In the genomic region with DNA sequence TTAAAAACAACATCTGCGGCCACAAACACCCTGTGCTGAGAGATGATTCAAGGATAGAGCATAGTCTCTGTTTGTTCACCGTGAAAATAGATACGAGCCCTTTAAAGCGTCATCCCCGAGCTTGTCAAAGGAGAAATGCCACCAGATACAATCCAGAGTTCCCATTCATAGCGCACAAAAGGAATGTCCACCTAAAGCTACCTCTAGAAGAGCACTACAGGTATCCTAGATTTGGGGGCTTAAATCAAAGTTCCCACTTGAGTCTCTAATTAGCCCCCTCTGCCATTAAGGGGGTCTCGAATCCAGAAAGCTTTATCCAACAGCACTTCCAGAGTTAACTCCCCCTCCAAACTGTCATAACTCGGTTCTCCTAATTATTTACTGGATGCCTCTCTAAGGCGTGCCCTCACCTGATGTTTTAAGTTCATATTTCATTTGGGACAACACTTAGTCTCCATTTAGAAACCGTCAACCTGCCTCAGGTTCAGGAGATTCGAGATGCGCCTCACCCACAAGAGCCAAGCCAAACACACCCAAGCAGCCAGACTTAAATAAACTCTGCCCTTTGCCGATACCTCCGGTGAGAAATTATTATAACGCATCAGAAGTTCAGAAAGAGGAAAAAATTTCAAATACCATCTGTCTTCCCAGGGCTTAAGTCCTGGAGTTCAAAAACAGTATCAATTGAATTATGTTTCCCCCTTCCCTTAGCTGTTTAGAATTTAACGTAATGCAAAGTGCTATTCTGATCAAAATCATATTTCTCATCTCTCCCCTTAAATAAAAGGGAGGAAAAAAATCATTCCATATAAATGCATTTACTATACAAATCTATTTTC, we compare ENCODE assay signal across 9 mouse cellular contexts.
DNase-seq lines count a peak whose midpoint lies in the region; ATAC-seq lines count a peak whose summit lies in the region.
"Had no signal": no experiment of that assay in that cellular context is flagged by ENCODE, and none has a peak within 500 bp of the region (broad histone marks: within the 10 kb centered on the region; RNA-seq: fewer than 3 reads in every experiment).

No protein-coding gene starts in this region.

- peaks cover 15% of the 10 kb centered on the region; the same call in 1 of the 2 replicates for H3K4me1 ChIP-seq in heart, embryonic 10.5 days
- H3K4me1 ChIP-seq in forebrain, embryonic 12.5 days, result peaks cover 35% of the 10 kb centered on the region
- peaks cover 5% of the 10 kb centered on the region; the same call in 1 of the 2 replicates for H3K4me1 ChIP-seq in limb, embryonic 13.5 days

- peak overlapping the region; percentile 63 for H3K4me3 ChIP-seq in heart, embryonic 10.5 days
- H3K4me3 ChIP-seq in forebrain, embryonic 12.5 days (replicated peaks), result peak overlapping the region; percentile 44
- H3K4me3 ChIP-seq in limb, embryonic 13.5 days, result peak overlapping the region; percentile 47

- no peaks in the 10 kb centered on the region for H3K9me3 ChIP-seq in heart, embryonic 10.5 days
- H3K9me3 ChIP-seq in forebrain, embryonic 12.5 days, result no peaks in the 10 kb centered on the region
- H3K9me3 ChIP-seq in limb, embryonic 13.5 days, result no peaks in the 10 kb centered on the region

- WGBS in heart, embryonic 10.5 days, result 40% methylated on average over 16 of the region's 16 CpGs
- 40% methylated on average over 16 of the region's 16 CpGs for WGBS in forebrain, embryonic 12.5 days
- 50% methylated on average over 16 of the region's 16 CpGs for whole genome bisulfite sequencing in limb, embryonic 13.5 days

- no peak for DNase-seq in heart, embryonic 10.5 days (ENCODE audit: low spot score)
- no peak for DNase-seq in heart, postnatal 25 days (ENCODE audit: low spot score)
- peak; percentile 22 for DNase-seq in Muller cell, postnatal 12 days (ENCODE audit: inconsistent ontology term)
- no peak for DNase-seq in layer of hippocampus, adult 9-10 months (ENCODE audit: low spot score)
- no peak for DNase-seq in right cerebral cortex, postnatal 36 days (ENCODE audit: low spot score in 2 of 2)

- H3K9ac ChIP-seq in forebrain, embryonic 12.5 days, result peak overlapping the region; percentile 59
- H3K9ac ChIP-seq in limb, embryonic 13.5 days, result no peak overlapping the region

- intact Hi-C loops in heart, postnatal 25 days (cut with DNase I), result no loop called here

- H3K36me3 ChIP-seq in heart, embryonic 10.5 days, result no peaks in the 10 kb centered on the region
- no peaks in the 10 kb centered on the region for H3K36me3 ChIP-seq in forebrain, embryonic 12.5 days (replicated peaks)
- H3K36me3 ChIP-seq in limb, embryonic 13.5 days, result no peaks in the 10 kb centered on the region

- peak overlapping the region; percentile 91 for H3K27ac ChIP-seq in heart, embryonic 10.5 days
- 0 out of 2 replicates have a peak overlapping the region, but pooled peaks have one; percentile 19 for H3K27ac ChIP-seq in forebrain, embryonic 12.5 days
- H3K27ac ChIP-seq in limb, embryonic 13.5 days, result no peak overlapping the region

- H3K27me3 ChIP-seq in heart, embryonic 10.5 days (ENCODE audit: insufficient read depth, poor library complexity, severe bottlenecking), result no peaks in the 10 kb centered on the region
- H3K27me3 ChIP-seq in forebrain, embryonic 12.5 days, result peaks cover 6% of the 10 kb centered on the region; the same call in 1 of the 2 replicates
- H3K27me3 ChIP-seq in limb, embryonic 13.5 days, result peaks cover 11% of the 10 kb centered on the region; the same call in 1 of the 2 replicates

- ATAC-seq in forebrain, embryonic 12.5 days (ENCODE audit: low FRiP score), result no peak
- ATAC-seq in limb, embryonic 13.5 days (ENCODE audit: low FRiP score, low read depth), result no peak
- no peak for ATAC-seq in megakaryocyte progenitor cell, adult 5-6 weeks (replicated peaks; ENCODE audit: poor library complexity)
- ATAC-seq: CD4-positive, CD25-positive, alpha-beta regulatory T cell, adult 4 months had no signal

- peak overlapping the region; percentile 62 for H3K4me2 ChIP-seq in forebrain, embryonic 12.5 days
- peak overlapping the region; percentile 69 for H3K4me2 ChIP-seq in limb, embryonic 13.5 days (replicated peaks)
